8 mouse cellular contexts compared by ENCODE assay signal in the genomic region with DNA sequence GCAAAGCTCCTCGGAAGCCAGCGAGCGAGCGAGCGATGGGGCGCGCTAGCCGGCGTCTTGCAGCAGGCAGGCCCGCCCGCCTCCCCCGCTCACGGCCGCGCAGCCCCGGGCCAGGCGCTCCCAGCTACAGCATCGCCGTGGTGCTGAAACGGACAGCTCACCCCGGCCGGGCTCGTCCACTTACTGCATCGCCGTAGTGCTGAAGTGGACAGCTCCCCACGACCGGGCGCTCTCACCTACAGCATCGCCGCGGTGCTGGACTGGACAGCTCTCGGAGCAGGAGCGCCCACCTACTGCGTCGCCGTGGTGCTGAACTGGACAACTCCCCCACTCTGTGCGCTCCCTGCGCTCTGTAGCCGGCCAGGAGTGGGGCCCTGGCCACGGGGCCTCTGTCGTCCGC. TPM values are rescaled to one million over a fixed set of nuclear protein-coding genes. Genes with fewer than 3 reads are reported as not detected.
DNase-seq lines count a peak whose midpoint lies in the region; ATAC-seq and TF ChIP-seq lines count a peak whose summit lies in the region.

TSS of gene Cacng2 (minus strand) at position 325 of the 400 bp plus-strand sequence.

- peak; percentile 50 for DNase-seq in 3134 (ENCODE audit: extremely low read depth, insufficient read length, low spot score)
- DNase-seq in adrenal gland, postnatal 4 days (ENCODE audit: low spot score in 2 of 2): peak; percentile 96 to 98
- peak; percentile 97 for DNase-seq in heart, embryonic 10.5 days (ENCODE audit: low spot score)
- peak; percentile 97 for DNase-seq in limb, embryonic 14.5 days (ENCODE audit: low spot score)
- DNase-seq in midbrain, postnatal 0 days (ENCODE audit: low spot score): peak; percentile 91
- peak; percentile 76 to 87 for DNase-seq in spleen, postnatal 14 days (ENCODE audit: low spot score in 2 of 2)

- peaks cover 8% of the 10 kb centered on the region for H3K4me1 ChIP-seq in heart, embryonic 10.5 days
- H3K4me1 ChIP-seq in kidney, embryonic 14.5 days (ENCODE audit: control insufficient read depth, insufficient read depth, low read length): no peaks in the 10 kb centered on the region
- H3K4me1 ChIP-seq in limb, embryonic 14.5 days (ENCODE audit: control insufficient read depth, insufficient read depth, low read length): no peaks in the 10 kb centered on the region
- H3K4me1 ChIP-seq in midbrain, postnatal 0 days (ENCODE audit: insufficient read depth, low read length): peaks cover 9% of the 10 kb centered on the region; the same call in 1 of the 2 replicates

- no peak for TF ChIP-seq CTCF in midbrain, postnatal 0 days (IDR thresholded peaks at IDR 0.05)

- no peak within 1 kb of the TSS for H3K9ac ChIP-seq in kidney, embryonic 14.5 days (ENCODE audit: low read depth, low read length)
- no peak within 1 kb of the TSS for H3K9ac ChIP-seq in limb, embryonic 14.5 days (ENCODE audit: low read depth, low read length, severe bottlenecking)
- peak within 1 kb of the TSS; percentile 83 for H3K9ac ChIP-seq in midbrain, postnatal 0 days (replicated peaks; ENCODE audit: low read length, poor library complexity, severe bottlenecking)

- WGBS in heart, embryonic 10.5 days: under 1% methylated on average over 40 of the region's 42 CpGs
- WGBS in kidney, embryonic 14.5 days: 1% methylated on average over 21 of the region's 42 CpGs
- WGBS in limb, embryonic 14.5 days: 4% methylated on average over 35 of the region's 42 CpGs
- WGBS in midbrain, postnatal 0 days: 1% methylated on average over 40 of the region's 42 CpGs

- TF ChIP-seq POLR2A in limb, embryonic 14.5 days (IDR thresholded peaks at IDR 0.05; ENCODE audit: borderline replicate concordance, extremely low read depth, insufficient read depth, insufficient read length): no peak

- no peaks in the 10 kb centered on the region for H3K36me3 ChIP-seq in heart, embryonic 10.5 days
- no peaks in the 10 kb centered on the region for H3K36me3 ChIP-seq in kidney, embryonic 14.5 days (ENCODE audit: control insufficient read depth, insufficient read depth, low read length)
- H3K36me3 ChIP-seq in limb, embryonic 14.5 days (ENCODE audit: control insufficient read depth, insufficient read depth, low read length): no peaks in the 10 kb centered on the region
- H3K36me3 ChIP-seq in midbrain, postnatal 0 days (ENCODE audit: insufficient read depth, low read length): no peaks in the 10 kb centered on the region

- no peak within 1 kb of the TSS for H3K27ac ChIP-seq in heart, embryonic 10.5 days
- H3K27ac ChIP-seq in kidney, embryonic 14.5 days (ENCODE audit: low read depth, low read length): no peak within 1 kb of the TSS
- H3K27ac ChIP-seq in limb, embryonic 14.5 days (replicated peaks; ENCODE audit: low read depth, low read length): no peak within 1 kb of the TSS
- peak within 1 kb of the TSS; percentile 85 for H3K27ac ChIP-seq in midbrain, postnatal 0 days (ENCODE audit: low read depth, low read length)

- peak within 1 kb of the TSS; percentile 50 for H3K4me2 ChIP-seq in kidney, embryonic 14.5 days (replicated peaks; ENCODE audit: low read depth, low read length)
- peak within 1 kb of the TSS; percentile 47 for H3K4me2 ChIP-seq in limb, embryonic 14.5 days (replicated peaks; ENCODE audit: low read depth, low read length, severe bottlenecking)
- H3K4me2 ChIP-seq in midbrain, postnatal 0 days (ENCODE audit: low read depth, low read length, poor library complexity, severe bottlenecking): peak within 1 kb of the TSS; percentile 75

- H3K27me3 ChIP-seq in heart, embryonic 10.5 days (ENCODE audit: insufficient read depth, poor library complexity, severe bottlenecking): peaks cover 40% of the 10 kb centered on the region
- peaks cover 17% of the 10 kb centered on the region for H3K27me3 ChIP-seq in kidney, embryonic 14.5 days (ENCODE audit: control insufficient read depth, insufficient read depth, low read length)
- peaks cover 5% of the 10 kb centered on the region for H3K27me3 ChIP-seq in limb, embryonic 14.5 days (ENCODE audit: control insufficient read depth, insufficient read depth, low read length)
- no peaks in the 10 kb centered on the region for H3K27me3 ChIP-seq in midbrain, postnatal 0 days (ENCODE audit: insufficient read depth, low read length)

- peak within 1 kb of the TSS; percentile 53 for H3K4me3 ChIP-seq in heart, embryonic 10.5 days
- peak within 1 kb of the TSS; percentile 24 for H3K4me3 ChIP-seq in kidney, embryonic 14.5 days (ENCODE audit: low read length)
- H3K4me3 ChIP-seq in limb, embryonic 14.5 days (replicated peaks; ENCODE audit: low read length): peak within 1 kb of the TSS; percentile 22
- H3K4me3 ChIP-seq in midbrain, postnatal 0 days (ENCODE audit: low read depth, low read length): peak within 1 kb of the TSS; percentile 79

- peak; percentile 59; the same call in 1 of the 2 replicates for ATAC-seq in erythroblast, adult 5-6 weeks (replicated peaks; ENCODE audit: low FRiP score, poor library complexity, severe bottlenecking)
- peak; percentile 100 for ATAC-seq in kidney, embryonic 14.5 days (ENCODE audit: low FRiP score, low TSS enrichment)
- ATAC-seq in limb, embryonic 14.5 days (ENCODE audit: low FRiP score, low read depth): peak; percentile 99
- peak; percentile 89 for ATAC-seq in midbrain, postnatal 0 days (ENCODE audit: low FRiP score)

- H3K9me3 ChIP-seq in heart, embryonic 10.5 days: no peaks in the 10 kb centered on the region
- no peaks in the 10 kb centered on the region for H3K9me3 ChIP-seq in kidney, embryonic 14.5 days (ENCODE audit: control insufficient read depth, low read length)
- H3K9me3 ChIP-seq in limb, embryonic 14.5 days (ENCODE audit: control insufficient read depth, low read length): no peaks in the 10 kb centered on the region
- no peaks in the 10 kb centered on the region for H3K9me3 ChIP-seq in midbrain, postnatal 0 days (ENCODE audit: low read length)

RNA-seq across cellular contexts. Expression of gene Cacng2, which starts in this region (rescaled TPM):
- under 1 TPM; 0.65 to 0.78 TPM for total RNA-seq in adrenal gland, postnatal 4 days (2021)
- not detected in 2 replicates for total RNA-seq in erythroblast, adult 5-6 weeks (2015; ENCODE audit: low replicate concordance)
- not detected in 2 replicates for total RNA-seq in erythroblast, adult 5-6 weeks (2017; ENCODE audit: low replicate concordance)
- polyA plus RNA-seq in heart, embryonic 10.5 days (2016; fragmentation: Nextera tagmentation; extraction: Ambion mirVana): not detected in 2 replicates
- not detected in 2 replicates for polyA plus RNA-seq in kidney, embryonic 14.5 days (2014; fragmentation: Nextera tagmentation; extraction: Ambion mirVana)
- polyA plus RNA-seq in limb, embryonic 14.5 days (2012; rRNA removed): 0.03 TPM in 1 of 2 replicates, not detected in the other
- not detected in 2 replicates for polyA plus RNA-seq in limb, embryonic 14.5 days (2014; fragmentation: Nextera tagmentation; extraction: Ambion mirVana)
- 22.3 and 22.6 TPM in 2 replicates for total RNA-seq in midbrain, postnatal 0 days (2014; rRNA removed)
- 15.7 and 16.7 TPM in 2 replicates for polyA plus RNA-seq in midbrain, postnatal 0 days (2015; fragmentation: Nextera tagmentation; extraction: Ambion mirVana)

Comparison
In these comparisons a context has a peak if more than half of its experiments do, and no peak if none do; other contexts are left out.
1. RNA of gene Cacng2 (total RNA-seq): 22.3 to 22.6 TPM in midbrain, postnatal 0 days; 0.65 to 0.78 TPM in adrenal gland, postnatal 4 days and not detected in erythroblast, adult 5-6 weeks; every median in the first group is over 10 times any median in the second.
2. RNA of gene Cacng2 (polyA plus RNA-seq): 15.7 to 16.7 TPM in midbrain, postnatal 0 days; 0.03 TPM in limb, embryonic 14.5 days, not detected in heart, embryonic 10.5 days and not detected in kidney, embryonic 14.5 days; every median in the first group is over 10 times any median in the second.
3. Peak in DNase-seq in adrenal gland, postnatal 4 days; RNA of the gene not detected or under 1 TPM.
4. Peak in ATAC-seq in erythroblast, adult 5-6 weeks; RNA of the gene not detected or under 1 TPM.
5. Peak in DNase-seq and H3K4me3 ChIP-seq in heart, embryonic 10.5 days; RNA of the gene not detected or under 1 TPM.
6. Peak in ATAC-seq, H3K4me3 ChIP-seq and H3K4me2 ChIP-seq in kidney, embryonic 14.5 days; RNA of the gene not detected or under 1 TPM.
7. Peak in DNase-seq, ATAC-seq, H3K4me3 ChIP-seq and H3K4me2 ChIP-seq in limb, embryonic 14.5 days; RNA of the gene not detected or under 1 TPM.
8. H3K4me3 ChIP-seq: peak in every context shown above with its lines; median percentile 79 in midbrain, postnatal 0 days; 53 in heart, embryonic 10.5 days; 24 in kidney, embryonic 14.5 days; 22 in limb, embryonic 14.5 days.
9. Peak in every context shown above with its lines, with median percentiles within 50 percentile points of each other: DNase-seq, ATAC-seq and H3K4me2 ChIP-seq.